20 mouse cellular contexts compared by ENCODE assay signal in genomic region chr15:103343008-103343407, GRCm38 (mm10). TPM values are rescaled to one million over a fixed set of nuclear protein-coding genes. Genes with fewer than 3 reads are reported as not detected.
"Had no signal": no experiment of that assay in that cellular context is flagged by ENCODE, and none has a peak within 500 bp of the region (broad histone marks: within the 10 kb centered on the region; RNA-seq: fewer than 3 reads in every experiment).

No protein-coding gene starts in this region.

- H3K27ac ChIP-seq: gastrocnemius, adult 2 months; heart, embryonic 10.5 days; hindbrain, embryonic 10.5 days; hindbrain, embryonic 12.5 days; hindbrain, embryonic 14.5 days; intestine, embryonic 15.5 days; layer of hippocampus, adult 2 months; limb, embryonic 10.5 days; liver, embryonic 14.5 days had no signal

- H3K9me3 ChIP-seq: heart, embryonic 10.5 days; heart, embryonic 12.5 days; hindbrain, embryonic 10.5 days; hindbrain, embryonic 12.5 days; intestine, embryonic 15.5 days; limb, embryonic 10.5 days; limb, embryonic 12.5 days had no signal

- H3K9ac ChIP-seq: heart, embryonic 12.5 days; hindbrain, embryonic 12.5 days; hindbrain, embryonic 14.5 days; intestine, embryonic 15.5 days; limb, embryonic 12.5 days; liver, embryonic 14.5 days had no signal

- H3K4me3 ChIP-seq: gastrocnemius, adult 2 months; heart, embryonic 10.5 days; heart, embryonic 12.5 days; hindbrain, embryonic 10.5 days; hindbrain, embryonic 12.5 days; intestine, embryonic 15.5 days; layer of hippocampus, adult 2 months; limb, embryonic 10.5 days; limb, embryonic 12.5 days had no signal

- H3K4me2 ChIP-seq: heart, embryonic 12.5 days; hindbrain, embryonic 12.5 days; hindbrain, embryonic 14.5 days; intestine, embryonic 15.5 days; limb, embryonic 12.5 days; liver, embryonic 11.5 days had no signal

- ATAC-seq: hindbrain, embryonic 16.5 days; intestine, postnatal 0 days had no signal

RNA-seq across cellular contexts. Expression of gene Zfp385a, which starts 3.1 kb away (rescaled TPM):
- polyA plus RNA-seq: inflammation-experienced regulatory T-cells, adult 6 months had no signal

RNA-seq across cellular contexts. Expression of gene Gpr84, which starts 32.6 kb away (rescaled TPM):
- total RNA-seq: gastrocnemius, adult 2 months; gastrocnemius, postnatal 25 days; heart, adult 18-20 months; heart, adult 8-10 months; heart, postnatal 10 days; heart, postnatal 4 days had no signal
- polyA plus RNA-seq: inflammation-experienced regulatory T-cells, adult 6 months; intestine, postnatal 0 days had no signal
